Mouse (Mus musculus) CH12.LX (cell line): Measurements from ENCODE around the gene Coa4. TPM values are rescaled to one million over a fixed set of nuclear protein-coding genes. Genes with fewer than 3 reads are reported as not detected.

Source experiments
- DNase-seq: peaks from one replicate; pipeline ENCODE4 v3.0.0-alpha.2; 2013; ENCODE audit errors: extremely low read depth
- H3K27ac ChIP-seq: 2 replicates; pipeline ENCODE4 v1.5.1; 2012; ENCODE audit warnings: low read depth, mild to moderate bottlenecking, control low read depth, moderate library complexity; ENCODE audit not compliant: insufficient read depth
- H3K27me3 ChIP-seq: replicated peaks from 2 replicates; pipeline ENCODE3; 2012; ENCODE audit warnings: inconsistent platforms
- H3K36me3 ChIP-seq, 2 experiments: replicated peaks in 1 of 2; 2 replicates each; pipeline versions ENCODE3 to v1.6.1; 2012; ENCODE audit warnings: inconsistent platforms in 1 of 2, low read length in 1 of 2, mild to moderate bottlenecking in 1 of 2, mixed read lengths in 1 of 2, moderate library complexity in 1 of 2; ENCODE audit not compliant: control insufficient read depth in 1 of 2, insufficient read depth in 1 of 2
- H3K4me1 ChIP-seq, 2 experiments: 2 replicates each; pipeline ENCODE4 v1.6.1; 2012; ENCODE audit warnings: inconsistent platforms in 1 of 2, moderate library complexity in 1 of 2; ENCODE audit not compliant: insufficient read depth in 2 of 2, control insufficient read depth in 1 of 2
- H3K4me2 ChIP-seq: 2 replicates; pipeline ENCODE4 v1.6.1; 2012; ENCODE audit warnings: low read depth, mild to moderate bottlenecking, control low read depth; ENCODE audit not compliant: poor library complexity, insufficient read depth, severe bottlenecking
- H3K4me3 ChIP-seq, 3 experiments: fragments of 150-350 bp in 1 of 3; sonication (generic) in 1 of 3; replicated peaks in 1 of 3; 2 replicates each; pipeline versions ENCODE3 to v1.5.1; 2011 to 2012; ENCODE audit warnings: low read depth in 2 of 3, low read length in 2 of 3, mild to moderate bottlenecking in 2 of 3, moderate library complexity in 2 of 3, control low read depth in 1 of 3, improper control_type of control experiment in 1 of 3, inconsistent platforms in 1 of 3, mixed read lengths in 1 of 3; ENCODE audit not compliant: poor library complexity in 1 of 3
- H3K79me2 ChIP-seq: replicated peaks from 2 replicates; pipeline ENCODE4 v1.6.1; 2012; ENCODE audit warnings: mild to moderate bottlenecking, moderate library complexity; ENCODE audit not compliant: control insufficient read depth, poor library complexity, insufficient read depth, severe bottlenecking; ENCODE audit errors: extremely low read depth
- H3K9ac ChIP-seq: 2 replicates; pipeline ENCODE4 v1.6.1; 2012; ENCODE audit warnings: low read depth, mild to moderate bottlenecking, control low read depth, moderate library complexity; ENCODE audit not compliant: insufficient read depth
- H3K9me3 ChIP-seq: replicated peaks from 2 replicates; pipeline ENCODE3; 2012; ENCODE audit warnings: low read length, inconsistent platforms, mixed read lengths
- BHLHE40 ChIP-seq: IDR thresholded peaks from 2 replicates; pipeline ENCODE4 v1.6.1; 2011; ENCODE audit warnings: mild to moderate bottlenecking, low read depth, low read length, improper control_type of control experiment
- CHD2 ChIP-seq: IDR thresholded peaks from 2 replicates; pipeline ENCODE4 v1.6.1; 2011; ENCODE audit warnings: low read length, improper control_type of control experiment
- E2F4 ChIP-seq: IDR thresholded peaks from 2 replicates; pipeline ENCODE4 v1.6.1; 2011; ENCODE audit warnings: low read depth, low read length, improper control_type of control experiment; ENCODE audit not compliant: insufficient replicate concordance
- ELF1 ChIP-seq: IDR thresholded peaks from 2 replicates; pipeline ENCODE4 v1.6.1; 2014; ENCODE audit warnings: low read depth, mild to moderate bottlenecking, inconsistent platforms, low read length, improper control_type of control experiment
- EP300 ChIP-seq: IDR thresholded peaks from 2 replicates; pipeline ENCODE4 v1.6.1; 2011; ENCODE audit warnings: low read length, improper control_type of control experiment
- ETS1 ChIP-seq: conservative IDR thresholded peaks from 2 replicates; pipeline ENCODE4 v1.6.1; 2012; ENCODE audit warnings: low read depth, mild to moderate bottlenecking, inconsistent platforms, low read length, improper control_type of control experiment, moderate library complexity
- GABPA ChIP-seq: IDR thresholded peaks from 2 replicates; pipeline ENCODE4 v1.6.1; 2012; ENCODE audit warnings: low read depth, low read length, improper control_type of control experiment, inconsistent platforms; ENCODE audit not compliant: insufficient replicate concordance
- HCFC1 ChIP-seq: IDR thresholded peaks from 2 replicates; pipeline ENCODE4 v1.6.1; 2012; ENCODE audit warnings: low read depth, mild to moderate bottlenecking, inconsistent platforms, low read length, improper control_type of control experiment
- IRF4 ChIP-seq: IDR thresholded peaks from 2 replicates; pipeline ENCODE4 v1.6.1; 2014; ENCODE audit warnings: low read depth, mild to moderate bottlenecking, inconsistent platforms, low read length, improper control_type of control experiment
- JUN ChIP-seq: IDR thresholded peaks from 2 replicates; pipeline ENCODE4 v1.6.1; 2011; ENCODE audit warnings: low read depth, mild to moderate bottlenecking, low read length, improper control_type of control experiment, moderate library complexity; ENCODE audit not compliant: insufficient read depth
- JUND ChIP-seq: conservative IDR thresholded peaks from 2 replicates; pipeline ENCODE4 v1.6.1; 2011; ENCODE audit warnings: low read depth, low read length, improper control_type of control experiment
- MEF2A ChIP-seq: IDR thresholded peaks from 2 replicates; pipeline ENCODE4 v1.6.1; 2014; ENCODE audit warnings: low read depth, mild to moderate bottlenecking, inconsistent platforms, low read length, improper control_type of control experiment, borderline replicate concordance
- MXI1 ChIP-seq: IDR thresholded peaks from 2 replicates; pipeline ENCODE4 v1.6.1; 2011; ENCODE audit warnings: mild to moderate bottlenecking, low read depth, low read length, improper control_type of control experiment
- NRF1 ChIP-seq: IDR thresholded peaks from 2 replicates; pipeline ENCODE4 v1.6.1; 2014; ENCODE audit warnings: low read depth, mild to moderate bottlenecking, inconsistent platforms, low read length, improper control_type of control experiment, moderate library complexity
- POLR2AphosphoS2 ChIP-seq: IDR thresholded peaks from 2 replicates; pipeline ENCODE4 v1.6.1; 2011; ENCODE audit warnings: low read depth, low read length, improper control_type of control experiment
- SIN3A ChIP-seq: IDR thresholded peaks from 2 replicates; pipeline ENCODE4 v1.6.1; 2012; ENCODE audit warnings: low read length, improper control_type of control experiment, inconsistent platforms
- SMC3 ChIP-seq: IDR thresholded peaks from 2 replicates; pipeline ENCODE4 v1.6.1; 2011; ENCODE audit warnings: low read depth, low read length, improper control_type of control experiment
- TBP ChIP-seq: conservative IDR thresholded peaks from 2 replicates; pipeline ENCODE4 v1.6.1; 2011; ENCODE audit warnings: low read depth, low read length, improper control_type of control experiment
- TCF12 ChIP-seq: IDR thresholded peaks from 2 replicates; pipeline ENCODE4 v1.6.1; 2014; ENCODE audit warnings: low read depth, mild to moderate bottlenecking, inconsistent platforms, low read length, improper control_type of control experiment
- USF2 ChIP-seq: conservative IDR thresholded peaks from 2 replicates; pipeline ENCODE4 v1.6.1; 2011; ENCODE audit warnings: low read depth, low read length, improper control_type of control experiment
- ZMIZ1 ChIP-seq: IDR thresholded peaks from 2 replicates; pipeline ENCODE4 v1.6.1; 2012; ENCODE audit warnings: low read depth, mild to moderate bottlenecking, inconsistent platforms, low read length, improper control_type of control experiment
- ZNF384 ChIP-seq: IDR thresholded peaks from 2 replicates; pipeline ENCODE4 v1.6.1; 2012; ENCODE audit warnings: low read depth, low read length, improper control_type of control experiment, inconsistent platforms
- dilution Hi-C: fragments of 300-500 bp; cut with MboI; formaldehyde crosslinking; loops from 2 replicates; pipeline ENCODE4 v1.14.3; 2020; ENCODE audit warnings: low sequenced_read_pairs; ENCODE audit not compliant: extremely low pct_unique_long_range_greater_than_20kb, extremely low pct_ligation_motif_present
- in situ Hi-C: fragments of 300-500 bp; cut with MboI; formaldehyde crosslinking; loops from 3 replicates; pipeline ENCODE4 v1.14.3; 2019; ENCODE audit warnings: low sequenced_read_pairs, low pct_ligation_motif_present, low pct_unique_long_range_greater_than_20kb, mixed read lengths
- polyA plus RNA-seq: library from polyadenylated mRNA; unstranded; fragments of >175 nt; gene quantifications from 2 replicates; pipeline ENCODE4 v1.2.1, GENCODE M21; 2012; ENCODE audit warnings: low read depth; ENCODE audit not compliant: insufficient read length
- total RNA-seq, 2 experiments: library from RNA; depleted of rRNA; stranded (reverse); fragments of 300-350 nt in 1 of 2; fragments of >200 nt in 1 of 2; gene quantifications; 2 replicates each; pipeline ENCODE4 v1.2.3; 2012 to 2014

Gene Coa4
- total and polyA plus RNA-seq, 3 experiments: 22.9 to 24.1 (median 24.1) TPM

- in situ Hi-C loops (no loop called here), dilution Hi-C loops (no loop called here)
- Histone ChIP-seq H3K27ac (peak overlapping the region; percentile 62), H3K27me3 (no peaks in the 10 kb centered on the region), H3K9ac (no peak overlapping the region), H3K9me3 (no peaks in the 10 kb centered on the region), H3K4me1 (peaks cover 19 to 92% of the 10 kb centered on the region in 2 experiments), H3K4me3 (no peak overlapping the region), H3K36me3 (peaks cover 36 to 81% of the 10 kb centered on the region in 2 experiments), H3K4me2 (no peak overlapping the region), H3K79me2 (no peaks in the 10 kb centered on the region)
- TF ChIP-seq ZMIZ1: peak; percentile 31
- peak; percentile 91 for TF ChIP-seq POLR2AphosphoS2
- peak; percentile 10; the same call in 1 of the 2 replicates for TF ChIP-seq CHD2
- no peak for TF ChIP-seq GABPA
- TF ChIP-seq ELF1: peak; percentile 13; the same call in 1 of the 2 replicates
- DNase-seq: peak; percentile 38
Measured at GRCm38 (mm10) chr7:100502374-100502922, 34.4 kb upstream of the Coa4 start.

- Histone ChIP-seq H3K4me2 (no peak overlapping the region), H3K4me3 (no peak overlapping the region), H3K4me1 (peaks cover 19 to 92% of the 10 kb centered on the region in 2 experiments), H3K79me2 (no peaks in the 10 kb centered on the region), H3K36me3 (peaks cover 30 to 81% of the 10 kb centered on the region in 2 experiments)
- dilution Hi-C loops: no loop called here
- TF ChIP-seq JUN (no peak), POLR2AphosphoS2 (peak; percentile 7; the same call in 1 of the 2 replicates)
- TF ChIP-seq, all 38 proteins: peak for 1
- DNase-seq: peak; percentile 47
- H3K9me3 ChIP-seq: no peaks in the 10 kb centered on the region
- H3K27me3 ChIP-seq: no peaks in the 10 kb centered on the region
- no peak overlapping the region for H3K9ac ChIP-seq
- in situ Hi-C loops: no loop called here
- peak overlapping the region; percentile 62 for H3K27ac ChIP-seq
Measured at GRCm38 (mm10) chr7:100503076-100503475, 33.8 kb upstream of the Coa4 start.

- Histone ChIP-seq H3K4me1 (peaks cover 25 to 94% of the 10 kb centered on the region in 2 experiments), H3K79me2 (no peaks in the 10 kb centered on the region), H3K27ac (peak overlapping the region; percentile 98), H3K27me3 (no peaks in the 10 kb centered on the region), H3K9ac (peak overlapping the region; percentile 53), H3K4me2 (peak overlapping the region; percentile 58), H3K9me3 (no peaks in the 10 kb centered on the region), H3K36me3 (peaks cover 12 to 72% of the 10 kb centered on the region in 2 experiments), H3K4me3 (peak overlapping the region in 2 of 3 experiments; percentile 0 to 24)
- in situ Hi-C loops: no loop called here
- dilution Hi-C loops: no loop called here
- DNase-seq: peak; percentile 58
- TF ChIP-seq SIN3A (peak; percentile 51; the same call in 1 of the 2 replicates), TCF12 (peak; percentile 31; the same call in 1 of the 2 replicates), MEF2A (peak; percentile 90), TBP (0 out of 2 replicates have a peak, but pooled peaks have one; percentile 48), MXI1 (peak; percentile 63; the same call in 1 of the 2 replicates), HCFC1 (peak; percentile 33; the same call in 1 of the 2 replicates), ZMIZ1 (peak; percentile 69), ETS1 (peak; percentile 77), SMC3 (peak; percentile 9; the same call in 1 of the 2 replicates), ZNF384 (peak; percentile 94), BHLHE40 (peak; percentile 47; the same call in 1 of the 2 replicates), EP300 (peak; percentile 62), NRF1 (peak; percentile 76), IRF4 (peak; percentile 64), JUND (no peak), E2F4 (no peak), USF2 (no peak)
Measured at GRCm38 (mm10) chr7:100504740-100505487, 32.0 kb upstream of the Coa4 start.
